Mouse (Mus musculus) frontal cortex, adult 2 months (tissue): ENCODE results near the gene Rpl28. TPM values are rescaled to one million over a fixed set of nuclear protein-coding genes. Genes with fewer than 3 reads are reported as not detected.
A peak's percentile ranks its signal among the peaks of the same experiment; 100 is the strongest.

ENCODE experiments used
- DNase-seq, 2 experiments: peaks; one replicate each; pipeline ENCODE4 v3.0.0; 2022; ENCODE audit warnings: low spot score in 1 of 2; ENCODE audit errors: extremely low spot score in 1 of 2
- polyA plus RNA-seq: library from polyadenylated mRNA; depleted of rRNA; stranded (reverse); fragments of >200 nt; gene quantifications from 2 replicates; pipeline ENCODE4 v1.2.3, GENCODE M21; 2012; rRNA removed

Gene Rpl28
- polyA plus RNA-seq, 1 experiment, result 306 TPM

DNA sequence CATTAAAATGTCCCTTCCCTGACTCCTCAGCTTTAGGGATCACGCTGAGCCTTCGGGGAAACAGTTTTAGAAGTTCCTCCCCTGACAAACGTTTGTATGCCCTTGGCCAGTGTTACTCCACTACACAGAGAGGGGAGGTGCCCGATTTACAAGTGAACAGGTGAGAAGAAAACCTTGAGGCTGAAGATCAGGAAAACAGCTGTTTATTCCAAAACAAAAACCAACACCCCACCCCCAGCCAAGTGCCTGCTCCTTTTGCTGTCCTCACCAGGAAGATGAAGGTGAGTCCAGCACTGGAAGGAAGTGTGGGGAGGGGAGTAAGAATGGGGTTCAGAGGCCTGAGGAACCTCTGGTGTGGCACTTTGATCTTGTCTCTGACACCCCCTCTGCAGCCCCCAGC is 32.7 kb downstream of the Rpl28 start:
- no peak for DNase-seq

DNA sequence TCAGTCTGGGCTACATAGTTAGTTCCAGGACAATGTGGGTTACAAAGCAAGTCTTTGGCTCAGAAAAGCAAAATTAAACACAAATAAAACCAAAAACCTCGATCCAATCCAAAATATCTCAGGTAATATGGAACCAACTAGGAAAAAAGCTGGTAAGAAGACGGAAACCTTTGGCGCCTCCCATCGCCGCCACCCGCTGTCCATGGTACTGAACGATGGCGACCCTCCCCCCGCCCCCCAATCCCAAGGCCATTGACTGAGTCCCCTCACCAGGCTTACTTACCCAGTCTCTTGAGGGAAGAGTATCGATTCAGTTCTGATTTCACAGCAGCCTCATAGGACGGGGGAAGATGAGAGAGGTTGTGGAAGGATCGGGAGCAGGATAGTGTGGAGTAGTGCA is 37.8 kb downstream of the Rpl28 start:
- DNase-seq, result no peak

GRCm38 (mm10) chr7:4835631-4836327 is 43.1 kb downstream of the Rpl28 start:
- DNase-seq, result no peak

DNA sequence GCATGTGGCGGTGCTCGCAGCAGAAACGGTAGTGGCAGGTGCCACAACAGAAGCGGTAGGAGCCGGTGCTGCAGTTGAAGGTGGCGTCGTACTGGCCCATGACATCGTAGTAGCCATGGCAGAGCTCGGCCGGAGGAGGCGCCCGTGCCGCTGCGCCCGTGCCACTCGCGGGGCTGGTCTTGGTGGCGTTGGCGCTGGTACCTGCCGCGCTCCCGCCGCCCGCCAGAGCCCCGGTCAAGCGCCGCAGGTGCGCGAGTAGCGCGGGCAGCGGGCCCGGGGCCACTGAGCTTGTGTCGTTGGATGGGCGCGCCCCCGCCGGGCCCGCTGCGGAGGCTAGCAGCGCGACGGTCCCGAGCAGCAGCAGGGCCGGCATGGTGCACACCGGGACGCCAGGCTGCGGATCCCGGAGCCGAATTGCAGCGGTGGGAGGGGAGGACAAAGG is 43.7 kb downstream of the Rpl28 start:
- DNase-seq, result no peak

GRCm38 (mm10) chr7:4837639-4838038 is 45.0 kb downstream of the Rpl28 start:
- no peak for DNase-seq

DNA sequence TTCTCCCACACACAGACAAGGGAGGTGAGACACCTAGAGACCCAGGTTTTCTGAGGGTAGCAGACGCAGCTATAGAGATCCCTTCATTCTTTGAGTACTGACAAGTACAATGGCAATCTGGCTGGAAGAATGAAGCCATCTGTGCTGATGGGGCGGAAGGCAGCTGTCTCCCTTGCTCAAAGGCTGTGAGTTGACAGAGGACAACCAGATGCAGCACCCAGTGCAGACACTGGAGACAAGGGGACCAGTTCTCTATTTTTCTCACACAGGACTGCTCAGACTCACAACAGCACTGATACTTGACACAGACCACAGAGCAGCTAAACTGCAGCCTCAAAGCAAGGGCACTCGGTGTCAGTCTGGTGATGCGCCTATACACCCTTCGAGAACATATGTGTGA is 49.4 kb downstream of the Rpl28 start:
- DNase-seq, result peak in 1 of 2 experiments; percentile 63

- peak; percentile 28 to 63 for DNase-seq
Measured at GRCm38 (mm10) chr7:4842634-4843131, 50.0 kb downstream of the Rpl28 start.

- DNase-seq, result peak; percentile 56 to 85
Measured at GRCm38 (mm10) chr7:4843604-4844244, 51.0 kb downstream of the Rpl28 start.

DNA sequence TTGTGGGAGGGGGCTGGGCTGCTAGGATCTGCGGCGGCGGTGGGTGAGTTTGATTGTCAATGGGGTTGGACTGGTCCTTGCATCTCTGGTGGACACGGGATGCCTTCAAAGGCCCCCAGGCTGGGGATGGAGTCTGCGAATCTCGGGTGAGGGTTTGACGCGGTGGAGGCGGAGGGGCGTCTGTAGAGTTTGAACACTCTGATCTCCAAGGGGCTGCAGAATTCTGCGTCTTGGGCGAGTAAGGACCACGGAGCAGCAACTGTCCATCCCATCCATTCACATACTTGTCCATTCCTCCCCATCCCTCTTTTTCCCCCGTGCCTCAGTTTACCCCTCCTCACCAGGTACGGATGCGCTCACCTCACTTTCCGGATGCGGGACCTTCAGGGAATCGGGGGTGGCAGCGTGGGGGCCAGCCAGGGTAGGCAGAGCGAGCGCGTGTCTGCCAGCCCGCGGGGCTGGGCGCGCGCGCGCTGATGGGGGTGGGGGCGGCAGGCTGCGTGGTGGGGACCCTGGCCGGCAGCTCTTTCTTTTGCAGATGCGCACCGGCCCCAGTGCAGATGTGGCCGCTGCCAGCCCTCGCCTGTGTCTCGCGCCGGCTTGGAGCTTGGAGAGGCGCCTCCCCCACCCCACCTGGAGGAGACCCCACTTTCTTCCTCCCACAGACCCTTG is 51.7 kb downstream of the Rpl28 start, which contains the start of gene Shisa7:
Gene Shisa7 (minus strand): TSS at position 452 of the 672 bp plus-strand sequence.
- DNase-seq, result peak; percentile 21 to 47

Other genes with a start within 250 kb of the Rpl28 start
- gene Syt5, start 245.3 kb upstream of the Rpl28 start, polyA plus RNA-seq, result 185 and 235 TPM in 2 replicates
- gene Ptprh, start 188.8 kb upstream of the Rpl28 start, polyA plus RNA-seq, result 1.00 and 1.1 TPM in 2 replicates
- gene Tmem86b, start 161.5 kb upstream of the Rpl28 start, polyA plus RNA-seq, result 37.9 and 45.7 TPM in 2 replicates
- gene Ppp6r1, start 133.9 kb upstream of the Rpl28 start, polyA plus RNA-seq, result 128 and 129 TPM in 2 replicates
- 98.4 and 107 TPM in 2 replicates for gene Hspbp1, start 107.8 kb upstream of the Rpl28 start, polyA plus RNA-seq
- 244 and 251 TPM in 2 replicates for gene Brsk1, start 102.3 kb upstream of the Rpl28 start, polyA plus RNA-seq
- 0.13 and 0.14 TPM in 2 replicates for gene Tmem150b, start 67.6 kb upstream of the Rpl28 start, polyA plus RNA-seq
- 74.3 and 83.4 TPM in 2 replicates for gene Kmt5c, start 52.8 kb upstream of the Rpl28 start, polyA plus RNA-seq
- gene Cox6b2, start 39.8 kb upstream of the Rpl28 start, polyA plus RNA-seq, result 16.1 and 19.8 TPM in 2 replicates
- gene Fam71e2, start 21.6 kb upstream of the Rpl28 start, polyA plus RNA-seq, result 0.02 TPM in 1 of 2 replicates, not detected in the other
- 0.25 and 0.38 TPM in 2 replicates for gene Il11, start 10.0 kb upstream of the Rpl28 start, polyA plus RNA-seq
- gene Tmem190, start 9.9 kb upstream of the Rpl28 start, polyA plus RNA-seq, result not detected in 2 replicates
- 4.3 and 5.1 TPM in 2 replicates for gene Tmem238, start 3.2 kb upstream of the Rpl28 start, polyA plus RNA-seq
- 146 and 177 TPM in 2 replicates for gene Ube2s, start 19.7 kb downstream of the Rpl28 start, polyA plus RNA-seq
- gene Shisa7, start 51.8 kb downstream of the Rpl28 start, polyA plus RNA-seq, result 149 and 155 TPM in 2 replicates
- 10.6 and 13.8 TPM in 2 replicates for gene Isoc2b, start 77.4 kb downstream of the Rpl28 start, polyA plus RNA-seq
- gene Isoc2a, start 84.3 kb downstream of the Rpl28 start, polyA plus RNA-seq, result 10.7 and 12.0 TPM in 2 replicates
- gene Gm36210, start 113.6 kb downstream of the Rpl28 start, polyA plus RNA-seq, result 0.44 and 0.53 TPM in 2 replicates
- 9.6 and 10.8 TPM in 2 replicates for gene Zfp628, start 122.3 kb downstream of the Rpl28 start, polyA plus RNA-seq
- 99.2 and 108 TPM in 2 replicates for gene Nat14, start 129.2 kb downstream of the Rpl28 start, polyA plus RNA-seq
- gene Ssc5d, start 132.9 kb downstream of the Rpl28 start, polyA plus RNA-seq, result 11.1 and 12.5 TPM in 2 replicates
- gene Sbk2, start 171.5 kb downstream of the Rpl28 start, polyA plus RNA-seq, result 0.22 and 0.27 TPM in 2 replicates
- gene Sbk3, start 178.3 kb downstream of the Rpl28 start, polyA plus RNA-seq, result 2.2 and 2.5 TPM in 2 replicates
- gene Zfp579, start 203.3 kb downstream of the Rpl28 start, polyA plus RNA-seq, result 49.7 and 60.9 TPM in 2 replicates
- 11.7 and 13.5 TPM in 2 replicates for gene Zfp524, start 221.5 kb downstream of the Rpl28 start, polyA plus RNA-seq
- 22.7 TPM in 2 replicates for gene Fiz1, start 221.8 kb downstream of the Rpl28 start, polyA plus RNA-seq
- not detected in 2 replicates for gene Gm44973, start 222.6 kb downstream of the Rpl28 start, polyA plus RNA-seq
- 33.1 and 35.5 TPM in 2 replicates for gene Zfp865, start 227.5 kb downstream of the Rpl28 start, polyA plus RNA-seq
- 80.6 and 81.7 TPM in 2 replicates for gene Ccdc106, start 227.7 kb downstream of the Rpl28 start, polyA plus RNA-seq
- not detected in 2 replicates for gene 4632433K11Rik, start 241.2 kb downstream of the Rpl28 start, polyA plus RNA-seq
- gene Zfp784, start 245.6 kb downstream of the Rpl28 start, polyA plus RNA-seq, result 8.4 and 8.8 TPM in 2 replicates